Mouse (Mus musculus) hindbrain, embryonic 10.5 days (tissue): ENCODE data around the gene Elf5. TPM values are rescaled to one million over a fixed set of nuclear protein-coding genes. Genes with fewer than 3 reads are reported as not detected.

ENCODE experiments used
- DNase-seq: peaks from one replicate; pipeline ENCODE4 v3.0.0-alpha.2; 2017; ENCODE audit warnings: low spot score
- H3K27ac ChIP-seq: fragments of 300-500 bp; sonication (generic); 2 replicates; pipeline ENCODE4 v1.5.1; 2016; ENCODE audit warnings: mild to moderate bottlenecking, moderate library complexity
- H3K27me3 ChIP-seq: fragments of 300-500 bp; sonication (generic); 2 replicates; pipeline ENCODE4 v1.6.1; 2016; ENCODE audit warnings: mild to moderate bottlenecking; ENCODE audit not compliant: poor library complexity, insufficient read depth, severe bottlenecking
- H3K36me3 ChIP-seq: fragments of 300-500 bp; sonication (generic); 2 replicates; pipeline ENCODE4 v1.6.1; 2016; ENCODE audit warnings: mild to moderate bottlenecking, moderate library complexity
- H3K4me1 ChIP-seq: fragments of 300-500 bp; sonication (generic); replicated peaks from 2 replicates; pipeline ENCODE4 v1.6.1; 2016; ENCODE audit warnings: mild to moderate bottlenecking
- H3K4me3 ChIP-seq: fragments of 300-500 bp; sonication (generic); 2 replicates; pipeline ENCODE4 v1.5.1; 2016; ENCODE audit warnings: mild to moderate bottlenecking, moderate library complexity
- H3K9me3 ChIP-seq: fragments of 300-500 bp; sonication (generic); 2 replicates; pipeline ENCODE4 v1.6.1; 2016; ENCODE audit warnings: mild to moderate bottlenecking, moderate library complexity
- WGBS: fragments of 180-500 bp; shearing (Covaris S2); methylation state at CpG from one replicate; pipeline ENCODE4 v1.1.7; 2016; 5-methylcytosine and 5-hydroxymethylcytosine counted together
- polyA plus RNA-seq: library from polyadenylated mRNA; unstranded; fragments of >200 nt; fragmentation: Nextera tagmentation; extraction: Ambion mirVana; gene quantifications from 2 replicates; pipeline ENCODE4 v1.2.1, GENCODE M21; 2016

The Elf5 gene
- polyA plus RNA-seq, result 0.07 TPM in 1 of 2 replicates, not detected in the other

DNA sequence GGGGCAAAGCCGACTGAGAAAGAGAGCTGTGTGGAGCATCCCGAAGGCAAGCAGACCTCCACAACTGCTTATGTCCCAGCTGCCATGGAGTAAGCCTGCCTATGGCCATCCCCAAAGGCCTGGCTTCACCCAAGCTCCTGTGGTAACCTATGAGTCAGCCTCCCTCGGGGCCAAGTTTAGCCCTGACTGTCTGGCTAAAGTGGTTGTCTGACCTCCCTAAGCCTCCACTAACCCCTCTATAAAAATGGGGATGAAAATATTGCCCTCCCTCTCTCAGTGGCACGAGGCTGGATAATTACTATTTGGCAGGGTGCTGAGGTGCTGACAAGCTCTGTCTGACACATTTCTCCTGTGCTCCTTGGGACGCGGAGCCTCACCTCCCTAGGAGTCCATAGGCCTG is at the start of gene Elf5:
Elf5 (plus strand) TSS at position 341 of the 400 bp plus-strand sequence.
- Histone ChIP-seq H3K27ac (no peak within 1 kb of the TSS), H3K9me3 (no peaks in the 10 kb centered on the region), H3K27me3 (no peaks in the 10 kb centered on the region), H3K4me1 (no peaks in the 10 kb centered on the region), H3K36me3 (no peaks in the 10 kb centered on the region), H3K4me3 (no peak within 1 kb of the TSS)
- DNase-seq, result no peak
- 89% methylated on average over 6 of the region's 6 CpGs for WGBS

DNA sequence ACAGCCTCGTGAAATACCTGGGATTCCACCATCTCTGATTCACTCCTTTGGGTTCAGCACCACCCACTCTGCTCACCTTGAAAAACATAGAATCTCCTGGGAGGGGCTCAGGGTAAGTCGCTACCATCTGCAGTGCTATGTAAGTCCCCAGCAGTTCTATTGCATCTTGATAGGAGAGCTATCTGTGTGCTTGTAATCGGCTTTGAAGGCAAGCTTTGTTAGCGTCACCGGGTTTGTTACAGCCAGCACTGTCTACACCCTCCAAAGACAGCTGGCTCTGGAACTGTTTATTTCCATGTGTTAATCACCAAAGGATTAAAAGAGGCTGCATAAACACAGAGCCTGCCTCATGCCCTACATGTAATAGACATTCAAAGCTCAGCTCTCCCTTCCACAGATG is 38.9 kb upstream of the Elf5 start:
- no peaks in the 10 kb centered on the region for H3K9me3 ChIP-seq
- no peaks in the 10 kb centered on the region for H3K4me1 ChIP-seq
- no peak overlapping the region for H3K4me3 ChIP-seq
- DNase-seq, result no peak
- no peaks in the 10 kb centered on the region for H3K36me3 ChIP-seq
- 78% methylated on average over 5 of the region's 5 CpGs for WGBS
- H3K27me3 ChIP-seq, result no peaks in the 10 kb centered on the region
- H3K27ac ChIP-seq, result no peak overlapping the region

DNA sequence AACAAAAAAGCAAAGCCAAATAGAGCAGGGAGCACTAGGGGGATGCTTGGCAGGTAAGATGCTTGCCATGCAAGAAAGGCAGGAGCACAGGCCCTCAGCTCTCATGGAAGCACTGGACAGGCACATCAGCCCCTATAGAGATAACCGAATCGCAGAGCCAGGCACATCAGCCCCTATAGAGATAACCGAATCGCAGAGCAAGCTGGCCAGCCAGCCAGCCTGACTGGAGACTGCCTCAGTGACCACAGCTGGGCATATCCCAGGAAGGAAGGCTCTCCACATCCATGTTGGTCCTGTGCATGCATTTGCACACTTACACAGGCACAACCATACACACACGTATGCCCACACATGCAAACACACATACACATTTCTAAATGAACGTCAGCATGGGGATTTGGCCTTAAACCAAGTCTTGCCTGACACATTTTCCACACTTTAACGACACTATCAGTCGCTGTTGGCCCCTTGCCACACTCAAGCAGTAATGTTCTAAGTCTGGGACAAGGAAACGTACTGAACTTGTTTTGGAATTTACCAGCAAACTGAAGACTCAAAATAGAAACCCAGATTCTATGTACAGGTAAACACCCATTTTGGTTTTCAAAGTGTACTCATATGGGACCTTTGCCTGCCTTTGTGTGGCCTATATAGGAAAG is 31.9 kb upstream of the Elf5 start:
- Histone ChIP-seq H3K27ac (no peak overlapping the region), H3K36me3 (no peaks in the 10 kb centered on the region), H3K9me3 (0 out of 2 replicates have a peak, but pooled peaks cover 2% of the 10 kb centered on the region), H3K27me3 (no peaks in the 10 kb centered on the region), H3K4me3 (no peak overlapping the region), H3K4me1 (no peaks in the 10 kb centered on the region)
- DNase-seq, result no peak
- 87% methylated on average over 9 of the region's 9 CpGs for WGBS

GRCm38 (mm10) chr2:103382174-103382573 is 29.3 kb upstream of the Elf5 start:
- Histone ChIP-seq H3K27me3 (no peaks in the 10 kb centered on the region), H3K4me3 (no peak overlapping the region), H3K27ac (no peak overlapping the region), H3K36me3 (no peaks in the 10 kb centered on the region), H3K4me1 (no peaks in the 10 kb centered on the region), H3K9me3 (0 out of 2 replicates have a peak, but pooled peaks cover 2% of the 10 kb centered on the region)
- WGBS, result 63% methylated on average over 2 of the region's 2 CpGs
- DNase-seq, result no peak

- DNase-seq, result no peak
- no peaks in the 10 kb centered on the region for H3K27me3 ChIP-seq
- H3K4me1 ChIP-seq, result peaks cover 20% of the 10 kb centered on the region
- no peaks in the 10 kb centered on the region for H3K36me3 ChIP-seq
- 0 out of 2 replicates have a peak, but pooled peaks cover 2% of the 10 kb centered on the region for H3K9me3 ChIP-seq
- no peak overlapping the region for H3K4me3 ChIP-seq
- no peak overlapping the region for H3K27ac ChIP-seq
- WGBS, result 81% methylated on average over 1 of the region's 1 CpGs
Observed at GRCm38 (mm10) chr2:103387881-103388280, 23.6 kb upstream of the Elf5 start.

- Histone ChIP-seq H3K27ac (peak overlapping the region; percentile 24; the same call in 1 of the 2 replicates), H3K4me1 (peaks cover 20% of the 10 kb centered on the region), H3K9me3 (0 out of 2 replicates have a peak, but pooled peaks cover 1% of the 10 kb centered on the region), H3K27me3 (no peaks in the 10 kb centered on the region), H3K36me3 (no peaks in the 10 kb centered on the region), H3K4me3 (no peak overlapping the region)
- 89% methylated on average over 1 of the region's 1 CpGs for WGBS
- DNase-seq, result no peak
Observed at GRCm38 (mm10) chr2:103388311-103388710, 23.2 kb upstream of the Elf5 start.

DNA sequence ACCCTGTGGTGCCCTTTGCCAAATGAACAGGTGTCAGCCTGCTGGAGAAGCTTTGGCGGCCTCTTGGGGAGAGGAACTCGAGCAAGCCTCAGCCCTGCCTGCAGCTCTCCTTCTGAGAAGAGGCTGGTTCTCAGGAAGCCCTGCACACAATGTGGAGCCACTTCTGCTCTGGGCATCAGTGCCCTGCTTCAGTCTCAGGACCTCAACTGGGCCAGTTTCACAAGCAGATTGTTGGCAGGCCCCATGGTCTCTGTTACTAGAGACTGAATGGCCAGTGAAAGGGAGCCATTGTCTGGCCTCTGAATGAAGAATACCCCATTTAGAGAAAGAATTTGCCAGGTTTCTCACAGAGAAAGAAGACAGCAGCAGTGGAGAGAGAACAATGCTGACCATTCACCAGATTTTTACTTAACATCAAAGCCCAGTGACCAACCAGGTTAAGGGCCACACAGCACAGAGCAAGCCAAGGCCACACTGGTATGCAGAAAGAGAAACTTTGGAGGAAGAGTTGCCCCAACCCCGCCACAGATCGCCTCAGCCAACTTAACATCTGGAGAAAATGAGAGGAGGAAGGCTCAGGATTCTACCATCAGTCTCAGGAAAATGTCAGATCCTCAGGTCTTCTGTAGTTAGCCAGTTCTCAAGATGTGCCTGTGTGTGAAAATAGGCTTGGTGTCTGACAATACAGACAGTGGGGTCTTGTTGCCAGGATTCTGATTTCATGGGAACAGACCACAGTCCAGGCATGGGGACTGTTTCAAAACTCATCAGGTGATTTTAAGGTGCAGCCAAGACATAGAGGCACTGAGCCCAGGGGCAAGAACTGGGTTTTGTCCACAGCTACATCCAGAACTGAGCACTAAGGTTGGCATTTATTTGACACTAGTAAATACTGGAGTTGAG is 21.2 kb upstream of the Elf5 start:
- DNase-seq, result peak; percentile 35
- Histone ChIP-seq H3K27me3 (no peaks in the 10 kb centered on the region), H3K4me3 (no peak overlapping the region), H3K27ac (peak overlapping the region; percentile 85), H3K36me3 (no peaks in the 10 kb centered on the region), H3K9me3 (peaks cover 4% of the 10 kb centered on the region; the same call in 1 of the 2 replicates), H3K4me1 (peaks cover 20% of the 10 kb centered on the region)
- 29% methylated on average over 4 of the region's 4 CpGs for WGBS

DNA sequence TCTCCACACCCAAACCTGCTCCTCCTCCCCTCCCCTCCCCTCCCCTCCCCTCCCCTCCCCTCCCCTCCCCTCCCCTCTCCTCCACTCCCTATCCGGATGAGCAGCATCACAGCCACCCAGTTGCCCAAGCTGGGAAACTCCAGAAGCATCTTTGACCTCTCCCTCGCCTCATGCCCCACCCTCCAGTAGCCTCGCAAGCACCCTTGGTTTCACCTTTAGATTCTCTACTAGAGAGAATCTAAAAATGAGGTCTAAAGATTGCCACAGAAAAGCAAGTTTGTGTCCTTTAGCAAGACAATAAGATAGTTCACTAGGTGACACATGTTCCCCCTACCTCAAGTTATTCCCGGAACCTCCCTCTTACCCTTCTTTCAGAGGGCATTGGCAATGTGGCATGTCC is 19.9 kb upstream of the Elf5 start:
- Histone ChIP-seq H3K9me3 (peaks cover 4% of the 10 kb centered on the region; the same call in 1 of the 2 replicates), H3K36me3 (no peaks in the 10 kb centered on the region), H3K4me1 (peaks cover 20% of the 10 kb centered on the region), H3K4me3 (no peak overlapping the region), H3K27ac (0 out of 2 replicates have a peak overlapping the region, but pooled peaks have one; percentile 59), H3K27me3 (no peaks in the 10 kb centered on the region)
- 94% methylated on average over 3 of the region's 4 CpGs for WGBS
- no peak for DNase-seq

GRCm38 (mm10) chr2:103398110-103398509 is 13.4 kb upstream of the Elf5 start:
- H3K9me3 ChIP-seq, result peaks cover 4% of the 10 kb centered on the region; the same call in 1 of the 2 replicates
- no peak overlapping the region for H3K4me3 ChIP-seq
- H3K27me3 ChIP-seq, result no peaks in the 10 kb centered on the region
- no peak for DNase-seq
- no peak overlapping the region for H3K27ac ChIP-seq
- no peaks in the 10 kb centered on the region for H3K36me3 ChIP-seq
- no peaks in the 10 kb centered on the region for H3K4me1 ChIP-seq
- WGBS, result 79% methylated on average over 6 of the region's 6 CpGs

DNA sequence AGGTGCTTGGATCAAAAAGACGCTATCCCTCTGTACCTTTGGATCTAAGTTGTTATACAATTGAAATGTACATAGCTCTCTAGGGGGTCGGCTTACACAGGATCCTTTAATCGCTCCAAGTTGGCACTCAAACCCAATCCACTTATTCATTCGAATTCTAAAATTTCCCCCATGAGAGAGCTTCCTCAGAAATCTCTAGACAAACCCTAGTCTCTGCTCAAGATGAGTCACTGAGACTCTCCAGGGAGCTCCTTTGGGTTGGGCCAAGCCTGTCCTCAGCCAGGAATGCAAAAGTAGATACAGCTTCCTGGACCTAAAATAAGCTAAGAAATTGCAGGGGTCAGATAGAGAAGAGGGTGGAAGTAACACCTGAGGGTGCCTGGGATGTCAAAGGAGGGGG is 10.8 kb upstream of the Elf5 start:
- Histone ChIP-seq H3K9me3 (no peaks in the 10 kb centered on the region), H3K27me3 (no peaks in the 10 kb centered on the region), H3K36me3 (no peaks in the 10 kb centered on the region), H3K4me1 (no peaks in the 10 kb centered on the region), H3K27ac (no peak overlapping the region), H3K4me3 (no peak overlapping the region)
- no peak for DNase-seq
- 77% methylated on average over 4 of the region's 4 CpGs for WGBS

DNA sequence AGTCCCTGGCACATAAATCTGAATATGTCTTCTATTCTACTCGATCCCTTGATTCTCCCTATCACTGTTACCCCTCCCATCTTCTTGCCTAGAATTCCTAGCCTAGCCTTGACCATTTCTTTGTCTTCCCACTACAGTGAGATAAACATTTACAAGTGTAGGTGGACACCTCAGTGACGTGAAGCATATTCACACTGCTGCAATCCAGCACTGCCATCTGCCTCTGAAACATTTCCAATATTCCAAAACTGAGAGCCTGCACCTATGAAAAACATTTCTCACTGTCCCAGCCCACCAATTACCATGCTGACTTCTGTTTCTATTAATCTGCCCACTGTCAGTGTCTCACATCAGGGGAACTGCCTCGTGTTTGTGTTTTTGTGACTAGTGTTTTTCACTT is 5.2 kb upstream of the Elf5 start:
- H3K27me3 ChIP-seq, result no peaks in the 10 kb centered on the region
- no peaks in the 10 kb centered on the region for H3K4me1 ChIP-seq
- H3K27ac ChIP-seq, result no peak overlapping the region
- H3K9me3 ChIP-seq, result no peaks in the 10 kb centered on the region
- WGBS, result 84% methylated on average over 3 of the region's 3 CpGs
- H3K36me3 ChIP-seq, result no peaks in the 10 kb centered on the region
- DNase-seq, result no peak
- no peak overlapping the region for H3K4me3 ChIP-seq

DNA sequence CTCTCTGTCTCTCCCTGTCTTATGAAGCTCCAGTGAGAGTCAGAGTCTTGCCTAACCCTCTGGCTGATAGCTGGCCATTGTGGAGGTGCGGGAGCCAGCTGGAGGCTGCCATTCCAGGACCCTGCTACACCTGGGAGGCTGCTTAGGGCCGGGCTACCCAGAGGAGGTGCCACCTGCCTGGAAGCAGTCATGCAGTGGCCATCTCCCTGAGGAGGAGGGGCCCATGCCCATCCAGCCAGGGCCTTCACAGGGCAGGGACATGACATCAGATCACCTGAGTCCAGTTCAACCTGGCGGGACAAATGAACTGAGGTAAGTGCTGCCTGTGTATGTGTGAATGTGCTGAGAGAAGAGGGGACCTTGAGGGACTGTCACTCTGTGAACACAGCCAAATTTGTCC is 328 bp downstream of the Elf5 start:
- no peaks in the 10 kb centered on the region for H3K9me3 ChIP-seq
- H3K36me3 ChIP-seq, result no peaks in the 10 kb centered on the region
- no peak overlapping the region for H3K4me3 ChIP-seq
- WGBS, result 82% methylated on average over 3 of the region's 3 CpGs
- H3K4me1 ChIP-seq, result no peaks in the 10 kb centered on the region
- no peak overlapping the region for H3K27ac ChIP-seq
- no peak for DNase-seq
- H3K27me3 ChIP-seq, result no peaks in the 10 kb centered on the region

DNA sequence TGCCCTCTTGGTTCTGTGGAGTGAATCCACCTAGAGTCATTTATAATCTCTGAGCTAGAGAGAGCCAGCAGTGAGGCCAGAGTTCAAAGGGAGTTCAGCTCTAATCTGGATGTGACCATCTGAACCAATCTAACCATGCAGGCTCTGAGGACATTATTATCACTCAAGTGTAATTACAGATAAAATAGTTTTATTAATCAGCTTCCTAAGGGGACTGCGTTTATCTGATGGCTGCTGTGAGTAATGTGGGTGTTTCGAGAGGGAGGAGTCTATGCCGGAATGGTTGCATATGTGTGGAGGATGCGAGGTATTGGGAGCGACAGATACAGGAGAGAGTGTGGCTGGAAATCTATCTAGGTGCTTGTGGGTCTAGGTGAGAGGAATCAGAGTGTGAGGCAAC is 1.9 kb downstream of the Elf5 start:
- H3K4me1 ChIP-seq, result no peaks in the 10 kb centered on the region
- no peak overlapping the region for H3K4me3 ChIP-seq
- no peaks in the 10 kb centered on the region for H3K27me3 ChIP-seq
- H3K9me3 ChIP-seq, result no peaks in the 10 kb centered on the region
- DNase-seq, result no peak
- WGBS, result 88% methylated on average over 5 of the region's 5 CpGs
- no peak overlapping the region for H3K27ac ChIP-seq
- no peaks in the 10 kb centered on the region for H3K36me3 ChIP-seq
